Mouse (Mus musculus): ENCODE results near the gene Mus81. TPM values are rescaled to one million over a fixed set of nuclear protein-coding genes. Genes with fewer than 3 reads are reported as not detected.

The Mus81 gene
- 41.1 and 45.1 TPM in 2 replicates for polyA plus RNA-seq (2016; fragmentation: Nextera tagmentation; extraction: Ambion mirVana)

- no peaks in the 10 kb centered on the region for H3K9me3 ChIP-seq
- WGBS: 1% methylated on average over 39 of the region's 39 CpGs
- peaks cover 47% of the 10 kb centered on the region for H3K4me1 ChIP-seq
- DNase-seq (ENCODE audit: low spot score): peak; percentile 96
- peak within 1 kb of the TSS; percentile 89 for H3K4me3 ChIP-seq
- H3K27ac ChIP-seq (replicated peaks): peak within 1 kb of the TSS; percentile 97
- H3K27me3 ChIP-seq (replicated peaks; ENCODE audit: low read depth, poor library complexity, severe bottlenecking): no peaks in the 10 kb centered on the region
- H3K36me3 ChIP-seq (replicated peaks): peaks cover 51% of the 10 kb centered on the region
These were observed at the start of gene Mus81 for GRCm38 (mm10) chr19:5487768-5488550. Mus81 (minus strand) TSS chr19:5488402.

GRCm38 (mm10) chr19:5532520-5532919 lies 44.3 kb upstream of the Mus81 start:
- Histone ChIP-seq H3K27me3 (replicated peaks; ENCODE audit: low read depth, poor library complexity, severe bottlenecking) (peaks cover 31% of the 10 kb centered on the region), H3K36me3 (replicated peaks) (no peaks in the 10 kb centered on the region), H3K27ac (replicated peaks) (no peak overlapping the region), H3K9me3 (no peaks in the 10 kb centered on the region), H3K4me1 (peaks cover 9% of the 10 kb centered on the region), H3K4me3 (no peak overlapping the region)
- WGBS: 71% methylated on average over 8 of the region's 8 CpGs
- no peak for DNase-seq (ENCODE audit: low spot score)

GRCm38 (mm10) chr19:5530138-5530524 lies 41.9 kb upstream of the Mus81 start:
- Histone ChIP-seq H3K9me3 (no peaks in the 10 kb centered on the region), H3K4me3 (no peak overlapping the region), H3K27ac (replicated peaks) (no peak overlapping the region), H3K4me1 (peaks cover 9% of the 10 kb centered on the region), H3K27me3 (replicated peaks; ENCODE audit: low read depth, poor library complexity, severe bottlenecking) (peaks cover 31% of the 10 kb centered on the region), H3K36me3 (replicated peaks) (no peaks in the 10 kb centered on the region)
- WGBS: 58% methylated on average over 7 of the region's 7 CpGs
- DNase-seq (ENCODE audit: low spot score): no peak

GRCm38 (mm10) chr19:5529325-5530137 lies 41.3 kb upstream of the Mus81 start:
- no peak overlapping the region for H3K27ac ChIP-seq (replicated peaks)
- peaks cover 9% of the 10 kb centered on the region for H3K4me1 ChIP-seq
- WGBS: 15% methylated on average over 20 of the region's 20 CpGs
- H3K27me3 ChIP-seq (replicated peaks; ENCODE audit: low read depth, poor library complexity, severe bottlenecking): peaks cover 31% of the 10 kb centered on the region
- no peaks in the 10 kb centered on the region for H3K36me3 ChIP-seq (replicated peaks)
- peak; percentile 95 for DNase-seq (ENCODE audit: low spot score)
- H3K9me3 ChIP-seq: no peaks in the 10 kb centered on the region
- H3K4me3 ChIP-seq: peak overlapping the region; percentile 26; the same call in 1 of the 2 replicates

- H3K9me3 ChIP-seq: no peaks in the 10 kb centered on the region
- WGBS: 67% methylated on average over 5 of the region's 5 CpGs
- peaks cover 9% of the 10 kb centered on the region for H3K4me1 ChIP-seq
- H3K27me3 ChIP-seq (replicated peaks; ENCODE audit: low read depth, poor library complexity, severe bottlenecking): peaks cover 3% of the 10 kb centered on the region
- H3K4me3 ChIP-seq: no peak overlapping the region
- no peaks in the 10 kb centered on the region for H3K36me3 ChIP-seq (replicated peaks)
- no peak for DNase-seq (ENCODE audit: low spot score)
- no peak overlapping the region for H3K27ac ChIP-seq (replicated peaks)
These were observed 37.0 kb upstream of the Mus81 start for GRCm38 (mm10) chr19:5525204-5525603.

- no peaks in the 10 kb centered on the region for H3K9me3 ChIP-seq
- no peaks in the 10 kb centered on the region for H3K27me3 ChIP-seq (replicated peaks; ENCODE audit: low read depth, poor library complexity, severe bottlenecking)
- H3K36me3 ChIP-seq (replicated peaks): no peaks in the 10 kb centered on the region
- H3K4me3 ChIP-seq: no peak overlapping the region
- 85% methylated on average over 3 of the region's 3 CpGs for WGBS
- DNase-seq (ENCODE audit: low spot score): no peak
- H3K27ac ChIP-seq (replicated peaks): no peak overlapping the region
- no peaks in the 10 kb centered on the region for H3K4me1 ChIP-seq
These were observed 30.5 kb upstream of the Mus81 start for GRCm38 (mm10) chr19:5518721-5519120.

GRCm38 (mm10) chr19:5516906-5517505 lies 28.8 kb upstream of the Mus81 start:
- H3K4me3 ChIP-seq: no peak overlapping the region
- H3K9me3 ChIP-seq: no peaks in the 10 kb centered on the region
- 82% methylated on average over 8 of the region's 8 CpGs for WGBS
- no peaks in the 10 kb centered on the region for H3K4me1 ChIP-seq
- no peak for DNase-seq (ENCODE audit: low spot score)
- no peaks in the 10 kb centered on the region for H3K36me3 ChIP-seq (replicated peaks)
- no peak overlapping the region for H3K27ac ChIP-seq (replicated peaks)
- H3K27me3 ChIP-seq (replicated peaks; ENCODE audit: low read depth, poor library complexity, severe bottlenecking): no peaks in the 10 kb centered on the region

- no peaks in the 10 kb centered on the region for H3K27me3 ChIP-seq (replicated peaks; ENCODE audit: low read depth, poor library complexity, severe bottlenecking)
These were observed 27.9 kb upstream of the Mus81 start for GRCm38 (mm10) chr19:5515840-5516777.

GRCm38 (mm10) chr19:5513005-5513349 lies 24.8 kb upstream of the Mus81 start:
- Histone ChIP-seq H3K27ac (replicated peaks) (no peak overlapping the region), H3K4me1 (peaks cover 18% of the 10 kb centered on the region), H3K9me3 (no peaks in the 10 kb centered on the region), H3K27me3 (replicated peaks; ENCODE audit: low read depth, poor library complexity, severe bottlenecking) (no peaks in the 10 kb centered on the region), H3K4me3 (no peak overlapping the region), H3K36me3 (replicated peaks) (no peaks in the 10 kb centered on the region)
- DNase-seq (ENCODE audit: low spot score): no peak
- 86% methylated on average over 3 of the region's 3 CpGs for WGBS

More at GRCm38 (mm10) chr19:5515840-5516777, 27.9 kb upstream of the Mus81 start:
- H3K27ac ChIP-seq (replicated peaks): no peak overlapping the region
- no peak for DNase-seq (ENCODE audit: low spot score)
- no peaks in the 10 kb centered on the region for H3K9me3 ChIP-seq
- peaks cover 1% of the 10 kb centered on the region for H3K4me1 ChIP-seq
- no peak overlapping the region for H3K4me3 ChIP-seq
- WGBS: 81% methylated on average over 7 of the region's 7 CpGs
- no peaks in the 10 kb centered on the region for H3K36me3 ChIP-seq (replicated peaks)

GRCm38 (mm10) chr19:5512091-5513004 lies 24.1 kb upstream of the Mus81 start:
- Histone ChIP-seq H3K4me1 (peaks cover 18% of the 10 kb centered on the region), H3K27ac (replicated peaks) (no peak overlapping the region), H3K27me3 (replicated peaks; ENCODE audit: low read depth, poor library complexity, severe bottlenecking) (no peaks in the 10 kb centered on the region), H3K9me3 (no peaks in the 10 kb centered on the region), H3K36me3 (replicated peaks) (no peaks in the 10 kb centered on the region), H3K4me3 (no peak overlapping the region)
- no peak for DNase-seq (ENCODE audit: low spot score)
- WGBS: 86% methylated on average over 12 of the region's 12 CpGs

GRCm38 (mm10) chr19:5511074-5511632 lies 23.0 kb upstream of the Mus81 start:
- 53% methylated on average over 15 of the region's 15 CpGs for WGBS
- Histone ChIP-seq H3K27ac (replicated peaks) (peak overlapping the region; percentile 72), H3K9me3 (no peaks in the 10 kb centered on the region), H3K27me3 (replicated peaks; ENCODE audit: low read depth, poor library complexity, severe bottlenecking) (no peaks in the 10 kb centered on the region), H3K4me3 (peak overlapping the region; percentile 56), H3K36me3 (replicated peaks) (no peaks in the 10 kb centered on the region), H3K4me1 (peaks cover 18% of the 10 kb centered on the region)
- DNase-seq (ENCODE audit: low spot score): no peak
